Mouse (Mus musculus): ENCODE results near the gene Paqr3.

- TF ChIP-seq CTCF (IDR thresholded peaks at IDR 0.05; ENCODE audit: low read depth) (no peak), EP300 (IDR thresholded peaks at IDR 0.05; ENCODE audit: low read depth) (no peak)
Measured at GRCm38 (mm10) chr5:97125459-97125970, 14.1 kb upstream of the Paqr3 start.

Data from heart, postnatal 0 days (tissue).